Mouse (Mus musculus) neutrophil, adult 59 days (primary cell): Measurements from ENCODE around the gene Ptpn5. TPM values are rescaled to one million over a fixed set of nuclear protein-coding genes. Genes with fewer than 3 reads are reported as not detected.

Experiments
- total RNA-seq, 2 experiments: library from RNA; stranded (reverse); gene quantifications; 1 replicate in 1 of 2; 2 replicates in 1 of 2; pipeline ENCODE4 v1.2.4; 2023

Ptpn5 gene
- total RNA-seq = not detected

GRCm38 (mm10) chr7:47133331-47133730 is at the start of gene Ptpn5:
TSS of gene Ptpn5 (minus strand) at chr7:47133684.

GRCm38 (mm10) chr7:47050366-47050765 is 83.1 kb downstream of the Ptpn5 start, which contains the start of gene Tmem86a:
TSS of gene Tmem86a (plus strand) at chr7:47050601.

Other genes starting within 250 kb of the Ptpn5 start
- 10 to 100 TPM; 49.7 to 52.7 TPM for gene Tsg101, start 213.7 kb downstream of the Ptpn5 start, total RNA-seq
- gene Uevld, start 175.2 kb downstream of the Ptpn5 start, total RNA-seq = 10 to 100 TPM; 10.3 to 11.4 TPM
- gene Gm9999, start 150.1 kb downstream of the Ptpn5 start, total RNA-seq = not detected
- gene Spty2d1, start 125.3 kb downstream of the Ptpn5 start, total RNA-seq = 10 to 100 TPM; 58.3 to 64.5 TPM
- gene Tmem86a, start 83.1 kb downstream of the Ptpn5 start, total RNA-seq = 1 to 10 TPM; 6.3 to 8.7 TPM
- not detected for gene Mrgpra6, start 71.2 kb upstream of the Ptpn5 start, total RNA-seq
- gene Mrgpra9, start 119.2 kb upstream of the Ptpn5 start, total RNA-seq = not detected
- not detected for gene Mrgpra1, start 220.6 kb upstream of the Ptpn5 start, total RNA-seq